Mouse (Mus musculus) ES-Bruce4 (cell line): ENCODE results near the gene Ctdsp1. TPM values are rescaled to one million over a fixed set of nuclear protein-coding genes. Genes with fewer than 3 reads are reported as not detected.
A peak's percentile ranks its signal among the peaks of the same experiment; 100 is the strongest.

Source experiments
- H3K27ac ChIP-seq: 2 replicates; pipeline ENCODE4 v1.5.1; 2012; ENCODE audit warnings: low read length, inconsistent platforms; ENCODE audit not compliant: insufficient read depth
- H3K27me3 ChIP-seq: 2 replicates; pipeline ENCODE4 v1.6.1; 2012; ENCODE audit warnings: mild to moderate bottlenecking, low read length, inconsistent platforms; ENCODE audit not compliant: control insufficient read depth, poor library complexity, insufficient read depth, severe bottlenecking
- H3K36me3 ChIP-seq: 2 replicates; pipeline ENCODE4 v1.6.1; 2012; ENCODE audit warnings: inconsistent platforms, mild to moderate bottlenecking, low read length, moderate library complexity; ENCODE audit not compliant: control insufficient read depth, poor library complexity, insufficient read depth, severe bottlenecking
- H3K4me1 ChIP-seq: one replicate; pipeline ENCODE4 v1.8.1; 2011; ENCODE audit warnings: low read length; ENCODE audit not compliant: control insufficient read depth, insufficient read depth
- H3K4me3 ChIP-seq: 2 replicates; pipeline ENCODE4 v1.5.1; 2011; ENCODE audit warnings: low read depth, mild to moderate bottlenecking, low read length
- H3K9ac ChIP-seq: 2 replicates; pipeline ENCODE4 v1.6.1; 2012; ENCODE audit warnings: low read depth, mild to moderate bottlenecking, inconsistent platforms; ENCODE audit not compliant: poor library complexity, severe bottlenecking
- H3K9me3 ChIP-seq: replicated peaks from 2 replicates; pipeline ENCODE4 v1.6.1; 2012; ENCODE audit warnings: mild to moderate bottlenecking, low read length, inconsistent platforms; ENCODE audit not compliant: control insufficient read depth, poor library complexity, insufficient read depth, severe bottlenecking
- CTCF ChIP-seq: IDR thresholded peaks from one replicate; pipeline ENCODE4 v1.8.1; 2011; ENCODE audit warnings: low read depth, low read length
- EP300 ChIP-seq: IDR thresholded peaks from 2 replicates; pipeline ENCODE4 v1.6.1; 2011; ENCODE audit warnings: low read depth, low read length; ENCODE audit not compliant: insufficient read depth
- POLR2A ChIP-seq: IDR thresholded peaks from one replicate; pipeline ENCODE4 v1.8.1; 2011; ENCODE audit warnings: low read length; ENCODE audit not compliant: insufficient read depth
- polyA plus RNA-seq: library from polyadenylated mRNA; stranded (reverse); fragments of >200 nt; gene quantifications from 2 replicates; pipeline ENCODE4 v1.2.4, GENCODE M21; 2011; ENCODE audit warnings: low read depth; ENCODE audit not compliant: missing spikeins, insufficient read depth, insufficient read length

Gene Ctdsp1
- polyA plus RNA-seq, 1 experiment = 28.6 TPM

DNA sequence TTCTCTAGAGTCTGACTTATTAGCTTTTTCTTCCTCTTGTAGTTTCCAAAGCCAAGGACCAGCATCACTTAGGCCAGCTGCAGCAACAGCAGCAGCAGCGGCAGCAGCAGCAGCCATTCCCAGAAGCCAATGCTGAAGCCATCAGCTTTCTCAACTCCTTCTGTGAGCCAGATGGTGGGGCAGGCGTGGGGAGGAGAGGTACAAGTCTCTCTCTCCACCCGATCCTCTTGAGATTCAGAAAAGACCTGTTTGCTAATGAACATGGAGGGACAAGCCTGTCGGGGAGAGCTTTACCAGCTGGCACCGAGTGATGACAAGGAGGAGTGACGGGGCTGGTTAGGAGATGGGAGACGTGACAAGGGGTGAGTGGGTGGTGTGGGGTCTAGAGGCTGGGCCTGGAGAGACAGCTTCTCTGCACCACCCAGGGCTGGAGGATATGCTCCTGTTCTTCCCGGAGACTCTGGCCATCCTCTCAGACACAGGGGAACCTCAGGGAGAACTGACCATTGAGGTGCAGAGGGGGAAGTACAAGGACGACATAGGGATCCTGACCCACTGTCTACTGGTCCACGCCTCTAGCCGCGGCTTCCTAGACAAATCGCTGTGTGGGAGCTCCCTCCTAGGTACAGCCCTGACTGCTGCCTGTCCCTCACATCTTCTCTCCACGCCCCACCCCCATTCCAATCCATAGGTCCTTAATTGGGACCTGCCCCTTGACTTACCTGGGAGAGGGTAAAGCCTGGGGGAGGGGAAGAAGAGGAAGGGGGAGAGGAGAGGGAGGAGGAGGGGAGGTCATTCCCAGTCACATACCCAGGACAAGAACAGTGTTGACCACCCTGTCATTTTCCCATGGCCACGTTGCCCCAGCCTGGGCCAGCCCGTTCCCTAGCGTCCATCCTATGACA, 28.7 kb upstream of the Ctdsp1 start:
- H3K27ac ChIP-seq = no peak overlapping the region
- no peak overlapping the region for H3K9ac ChIP-seq
- TF ChIP-seq POLR2A = no peak

DNA sequence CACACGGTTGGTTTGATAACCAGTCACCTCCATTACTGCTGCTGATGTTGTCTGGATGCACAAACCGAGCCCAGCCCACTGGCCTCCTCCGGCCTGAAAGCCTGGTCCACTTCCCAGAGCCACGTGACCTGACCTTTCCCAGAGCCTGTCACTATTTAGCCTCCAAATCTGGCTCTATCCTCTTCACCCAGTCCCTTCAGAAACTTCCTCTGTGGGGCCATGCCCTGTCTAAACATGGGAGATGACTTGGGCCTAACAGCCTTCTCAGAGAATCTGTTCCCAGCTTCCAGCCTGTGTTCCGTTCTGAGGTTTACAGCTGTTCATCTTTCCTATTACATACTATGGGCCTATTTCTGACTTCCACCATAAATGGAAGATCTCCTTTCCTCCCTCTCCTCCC, 27.9 kb upstream of the Ctdsp1 start:
- Histone ChIP-seq H3K36me3 (no peaks in the 10 kb centered on the region), H3K4me3 (no peak overlapping the region), H3K9ac (no peak overlapping the region), H3K27me3 (no peaks in the 10 kb centered on the region), H3K4me1 (no peaks in the 10 kb centered on the region), H3K27ac (no peak overlapping the region), H3K9me3 (no peaks in the 10 kb centered on the region)
- TF ChIP-seq CTCF (no peak), POLR2A (no peak), EP300 (no peak)

More for the DNA sequence above, 28.7 kb upstream of the Ctdsp1 start:
- Histone ChIP-seq H3K36me3 (no peaks in the 10 kb centered on the region), H3K4me3 (no peak overlapping the region), H3K27me3 (no peaks in the 10 kb centered on the region), H3K9me3 (no peaks in the 10 kb centered on the region), H3K4me1 (no peaks in the 10 kb centered on the region)

DNA sequence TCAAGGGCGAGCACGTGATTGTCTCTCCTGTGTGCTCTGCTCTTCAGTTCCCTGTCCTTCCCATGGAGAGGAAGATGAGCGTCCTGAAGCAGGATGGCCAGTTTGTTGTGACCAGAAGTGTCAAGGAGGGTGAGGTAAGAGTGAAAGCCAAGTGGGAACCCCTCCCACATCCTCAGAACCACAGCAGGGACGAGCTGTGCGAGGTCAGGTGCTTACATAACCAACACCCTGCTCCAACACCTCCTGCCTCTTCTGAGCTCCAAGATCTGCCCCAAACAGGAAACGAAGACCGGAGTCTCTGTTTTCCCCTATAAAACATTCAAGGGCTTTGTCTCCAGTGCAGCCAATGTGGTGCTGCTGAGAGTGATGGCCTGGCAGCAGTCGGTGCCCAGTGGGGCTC, 27.0 kb upstream of the Ctdsp1 start:
- Histone ChIP-seq H3K36me3 (no peaks in the 10 kb centered on the region), H3K9ac (no peak overlapping the region), H3K27ac (no peak overlapping the region), H3K27me3 (no peaks in the 10 kb centered on the region), H3K4me1 (no peaks in the 10 kb centered on the region), H3K4me3 (no peak overlapping the region), H3K9me3 (no peaks in the 10 kb centered on the region)
- TF ChIP-seq POLR2A (no peak), EP300 (no peak), CTCF (no peak)

GRCm38 (mm10) chr1:74367886-74368645, 23.2 kb upstream of the Ctdsp1 start:
- Histone ChIP-seq H3K9ac (no peak overlapping the region), H3K27me3 (no peaks in the 10 kb centered on the region), H3K9me3 (no peaks in the 10 kb centered on the region), H3K36me3 (no peaks in the 10 kb centered on the region), H3K4me3 (peak overlapping the region; percentile 47), H3K4me1 (peaks cover 3% of the 10 kb centered on the region), H3K27ac (no peak overlapping the region)
- TF ChIP-seq CTCF (no peak), POLR2A (no peak), EP300 (no peak)

- no peak overlapping the region for H3K4me3 ChIP-seq
- H3K9ac ChIP-seq = no peak overlapping the region
- H3K36me3 ChIP-seq = no peaks in the 10 kb centered on the region
- H3K9me3 ChIP-seq = no peaks in the 10 kb centered on the region
- no peak for TF ChIP-seq EP300
- TF ChIP-seq POLR2A = no peak
- no peak for TF ChIP-seq CTCF
- peaks cover 3% of the 10 kb centered on the region for H3K4me1 ChIP-seq
- H3K27ac ChIP-seq = no peak overlapping the region
- H3K27me3 ChIP-seq = no peaks in the 10 kb centered on the region
Measured at GRCm38 (mm10) chr1:74370040-74370439, 21.3 kb upstream of the Ctdsp1 start.

- no peaks in the 10 kb centered on the region for H3K9me3 ChIP-seq
- no peaks in the 10 kb centered on the region for H3K36me3 ChIP-seq
- no peak overlapping the region for H3K9ac ChIP-seq
- no peaks in the 10 kb centered on the region for H3K27me3 ChIP-seq
- peaks cover 9% of the 10 kb centered on the region for H3K4me1 ChIP-seq
- H3K4me3 ChIP-seq = no peak overlapping the region
- TF ChIP-seq CTCF (no peak), POLR2A (no peak), EP300 (no peak)
- no peak overlapping the region for H3K27ac ChIP-seq
Measured at GRCm38 (mm10) chr1:74373372-74373771, 17.9 kb upstream of the Ctdsp1 start.
